ENCODE assay signal across 13 mouse cellular contexts in genomic region chr11:50621364-50621763, GRCm38 (mm10). TPM values are rescaled to one million over a fixed set of nuclear protein-coding genes. Genes with fewer than 3 reads are reported as not detected.
DNase-seq lines count a peak whose midpoint lies in the region; ATAC-seq and TF ChIP-seq lines count a peak whose summit lies in the region.
"Had no signal": no experiment of that assay in that cellular context is flagged by ENCODE, and none has a peak within 500 bp of the region (broad histone marks: within the 10 kb centered on the region; RNA-seq: fewer than 3 reads in every experiment).

No protein-coding gene starts in this region.

- ATAC-seq in intestine, embryonic 14.5 days (replicated peaks; ENCODE audit: low FRiP score, low TSS enrichment, low read depth), result no peak
- no peak for ATAC-seq in intestine, postnatal 0 days
- ATAC-seq in midbrain, embryonic 11.5 days (ENCODE audit: low FRiP score), result no peak
- ATAC-seq in midbrain, embryonic 14.5 days (ENCODE audit: low FRiP score, low TSS enrichment), result no peak
- ATAC-seq in limb, embryonic 12.5 days (ENCODE audit: insufficient number of reproducible peaks, insufficient read depth, low FRiP score, low TSS enrichment, low read depth), result no peak
- ATAC-seq: hindbrain, postnatal 0 days had no signal

- no peaks in the 10 kb centered on the region for H3K27me3 ChIP-seq in intestine, embryonic 14.5 days (replicated peaks; ENCODE audit: control insufficient read depth, insufficient read depth, low read length)
- no peaks in the 10 kb centered on the region for H3K27me3 ChIP-seq in intestine, postnatal 0 days (replicated peaks; ENCODE audit: control insufficient read depth, insufficient read depth, low read length)
- no peaks in the 10 kb centered on the region for H3K27me3 ChIP-seq in midbrain, embryonic 11.5 days (ENCODE audit: control insufficient read depth, insufficient read depth, low read length)
- no peaks in the 10 kb centered on the region for H3K27me3 ChIP-seq in midbrain, embryonic 14.5 days (ENCODE audit: control insufficient read depth, insufficient read depth, low read length)
- H3K27me3 ChIP-seq in limb, embryonic 12.5 days, result no peaks in the 10 kb centered on the region

- H3K4me3 ChIP-seq in intestine, embryonic 14.5 days (ENCODE audit: low read depth, low read length), result no peak overlapping the region
- H3K4me3 ChIP-seq in intestine, postnatal 0 days (ENCODE audit: low read depth, low read length), result no peak overlapping the region
- no peak overlapping the region for H3K4me3 ChIP-seq in midbrain, embryonic 11.5 days (ENCODE audit: low read depth, low read length)
- no peak overlapping the region for H3K4me3 ChIP-seq in midbrain, embryonic 14.5 days (replicated peaks; ENCODE audit: low read depth, low read length)
- H3K4me3 ChIP-seq in limb, embryonic 12.5 days (replicated peaks), result no peak overlapping the region
- H3K4me3 ChIP-seq: midbrain, embryonic 10.5 days had no signal

- WGBS in intestine, embryonic 14.5 days, result 53% methylated on average over 5 of the region's 5 CpGs
- WGBS in intestine, postnatal 0 days, result 58% methylated on average over 5 of the region's 5 CpGs
- 87% methylated on average over 5 of the region's 5 CpGs for WGBS in midbrain, embryonic 11.5 days
- WGBS in midbrain, embryonic 14.5 days, result 77% methylated on average over 5 of the region's 5 CpGs
- 81% methylated on average over 5 of the region's 5 CpGs for WGBS in limb, embryonic 12.5 days

- DNase-seq in intestine, embryonic 14.5 days (ENCODE audit: low spot score), result no peak
- peak; percentile 28 for DNase-seq in midbrain, embryonic 11.5 days (ENCODE audit: low spot score, missing footprints)
- DNase-seq in midbrain, embryonic 14.5 days, result no peak
- no peak for DNase-seq in spleen, postnatal 14 days (ENCODE audit: low spot score in 2 of 2)
- no peak for DNase-seq in B cell, adult 2 months
- DNase-seq: adrenal gland, adult 2 months; kidney, postnatal 4 days; liver; right cerebral cortex, postnatal 25 days had no signal

- H3K9me3 ChIP-seq in intestine, embryonic 14.5 days (ENCODE audit: control insufficient read depth, low read length), result no peaks in the 10 kb centered on the region
- H3K9me3 ChIP-seq in intestine, postnatal 0 days (ENCODE audit: control insufficient read depth), result no peaks in the 10 kb centered on the region
- H3K9me3 ChIP-seq in midbrain, embryonic 11.5 days (ENCODE audit: control insufficient read depth, low read length), result no peaks in the 10 kb centered on the region
- H3K9me3 ChIP-seq in midbrain, embryonic 14.5 days (ENCODE audit: control insufficient read depth, low read length), result no peaks in the 10 kb centered on the region
- H3K9me3 ChIP-seq in limb, embryonic 12.5 days, result no peaks in the 10 kb centered on the region
- H3K9me3 ChIP-seq: midbrain, embryonic 10.5 days had no signal

- TF ChIP-seq CTCF in intestine, postnatal 0 days (IDR thresholded peaks at IDR 0.05; ENCODE audit: low read depth), result no peak

- no peak overlapping the region for H3K9ac ChIP-seq in intestine, embryonic 14.5 days (ENCODE audit: low read length)
- no peak overlapping the region for H3K9ac ChIP-seq in intestine, postnatal 0 days (ENCODE audit: low read depth, low read length)
- H3K9ac ChIP-seq in midbrain, embryonic 11.5 days (ENCODE audit: low read length), result no peak overlapping the region
- no peak overlapping the region for H3K9ac ChIP-seq in midbrain, embryonic 14.5 days (replicated peaks; ENCODE audit: low read length)
- H3K9ac ChIP-seq in limb, embryonic 12.5 days (replicated peaks), result no peak overlapping the region

- no peaks in the 10 kb centered on the region for H3K36me3 ChIP-seq in intestine, embryonic 14.5 days (ENCODE audit: control insufficient read depth, insufficient read depth, low read length)
- H3K36me3 ChIP-seq in intestine, postnatal 0 days (ENCODE audit: control insufficient read depth, insufficient read depth), result no peaks in the 10 kb centered on the region
- H3K36me3 ChIP-seq in midbrain, embryonic 11.5 days (ENCODE audit: control insufficient read depth, insufficient read depth, low read length), result no peaks in the 10 kb centered on the region
- H3K36me3 ChIP-seq in midbrain, embryonic 14.5 days (ENCODE audit: control insufficient read depth, insufficient read depth, low read length), result no peaks in the 10 kb centered on the region
- H3K36me3 ChIP-seq in limb, embryonic 12.5 days, result no peaks in the 10 kb centered on the region
- H3K36me3 ChIP-seq: midbrain, embryonic 10.5 days had no signal

- H3K27ac ChIP-seq in intestine, embryonic 14.5 days (ENCODE audit: low read depth), result peak overlapping the region; percentile 65
- H3K27ac ChIP-seq in intestine, postnatal 0 days (ENCODE audit: low read depth, low read length), result no peak overlapping the region
- no peak overlapping the region for H3K27ac ChIP-seq in midbrain, embryonic 11.5 days (ENCODE audit: low read depth, low read length)
- no peak overlapping the region for H3K27ac ChIP-seq in midbrain, embryonic 14.5 days (replicated peaks; ENCODE audit: low read depth, low read length)
- peak overlapping the region; percentile 85; the same call in 1 of the 2 replicates for H3K27ac ChIP-seq in limb, embryonic 12.5 days
- H3K27ac ChIP-seq: hindbrain, postnatal 0 days had no signal

- peaks cover 36% of the 10 kb centered on the region for H3K4me1 ChIP-seq in intestine, embryonic 14.5 days (replicated peaks; ENCODE audit: control insufficient read depth, insufficient read depth, low read length)
- 0 out of 2 replicates have a peak, but pooled peaks cover 4% of the 10 kb centered on the region for H3K4me1 ChIP-seq in intestine, postnatal 0 days (replicated peaks; ENCODE audit: control insufficient read depth, insufficient read depth, low read length)
- H3K4me1 ChIP-seq in midbrain, embryonic 11.5 days (ENCODE audit: control insufficient read depth, insufficient read depth, low read length), result no peaks in the 10 kb centered on the region
- no peaks in the 10 kb centered on the region for H3K4me1 ChIP-seq in midbrain, embryonic 14.5 days (ENCODE audit: control insufficient read depth, insufficient read depth, low read length)
- H3K4me1 ChIP-seq in limb, embryonic 12.5 days (replicated peaks), result peaks cover 32% of the 10 kb centered on the region

- H3K4me2 ChIP-seq in intestine, embryonic 14.5 days (ENCODE audit: low read length), result peak overlapping the region; percentile 38; the same call in 1 of the 2 replicates
- H3K4me2 ChIP-seq in intestine, postnatal 0 days (replicated peaks; ENCODE audit: low read depth), result no peak overlapping the region
- H3K4me2 ChIP-seq in midbrain, embryonic 11.5 days, result no peak overlapping the region
- no peak overlapping the region for H3K4me2 ChIP-seq in midbrain, embryonic 14.5 days (ENCODE audit: low read length)
- H3K4me2 ChIP-seq in limb, embryonic 12.5 days, result no peak overlapping the region

RNA-seq across cellular contexts. Expression of gene Adamts2, which starts 19.5 kb away (rescaled TPM):
- 9.0 and 10.2 TPM in 2 replicates for polyA plus RNA-seq in intestine, embryonic 14.5 days (2014; fragmentation: Nextera tagmentation; extraction: Ambion mirVana)
- 4.6 and 4.8 TPM in 2 replicates for polyA plus RNA-seq in intestine, postnatal 0 days (2015; fragmentation: Nextera tagmentation; extraction: Ambion mirVana)
- polyA plus RNA-seq in midbrain, embryonic 11.5 days (2014; fragmentation: Nextera tagmentation; extraction: Ambion mirVana), result 0.73 and 0.87 TPM in 2 replicates
- 2.7 and 3.4 TPM in 2 replicates for polyA plus RNA-seq in midbrain, embryonic 14.5 days (2014; fragmentation: Nextera tagmentation; extraction: Ambion mirVana)
- polyA plus RNA-seq in limb, embryonic 12.5 days (2016; fragmentation: Nextera tagmentation; extraction: Ambion mirVana), result 2.8 and 3.0 TPM in 2 replicates

Comparison
In these comparisons a context has a peak if more than half of its experiments do, and no peak if none do; other contexts are left out.
1. H3K27ac ChIP-seq: peak in intestine, embryonic 14.5 days (single experiment) and limb, embryonic 12.5 days (single experiment); none in intestine, postnatal 0 days (single experiment), midbrain, embryonic 11.5 days (single experiment) and midbrain, embryonic 14.5 days (single experiment).